Mouse (Mus musculus) right cerebral cortex, adult 18-20 months (tissue): Measurements from ENCODE around the gene Oxct2a.
A peak's percentile ranks its signal among the peaks of the same experiment; 100 is the strongest.
"Not testable (repeated sequence)": the region's sequence is repeated elsewhere in the genome, so short reads cannot be mapped to it uniquely, and the experiment has no call there.

Experiments
- DNase-seq: peaks from one replicate; pipeline ENCODE4 v3.0.0; 2022; ENCODE audit warnings: mixed read lengths

Gene Oxct2a

DNA sequence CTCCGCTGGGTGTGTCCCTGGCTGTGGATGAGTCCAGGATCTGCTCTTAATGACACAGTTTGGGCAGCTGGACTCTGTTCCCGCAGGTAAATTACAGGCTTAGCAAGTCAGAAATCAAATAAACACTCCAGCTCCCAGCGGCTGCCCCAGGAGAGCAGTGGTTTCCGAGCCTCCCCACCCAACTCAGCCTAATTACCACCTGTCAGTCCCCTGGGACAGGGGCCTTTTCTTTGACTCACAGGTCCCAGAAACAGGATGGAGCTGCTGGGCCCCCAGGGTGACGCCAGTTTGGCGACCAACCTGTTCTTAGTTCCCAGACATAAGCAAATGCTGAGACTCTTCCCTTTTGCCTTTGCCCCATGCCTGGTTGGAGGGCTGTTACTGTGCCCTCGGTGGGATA is 11.6 kb downstream of the Oxct2a start:
- DNase-seq: no peak

DNA sequence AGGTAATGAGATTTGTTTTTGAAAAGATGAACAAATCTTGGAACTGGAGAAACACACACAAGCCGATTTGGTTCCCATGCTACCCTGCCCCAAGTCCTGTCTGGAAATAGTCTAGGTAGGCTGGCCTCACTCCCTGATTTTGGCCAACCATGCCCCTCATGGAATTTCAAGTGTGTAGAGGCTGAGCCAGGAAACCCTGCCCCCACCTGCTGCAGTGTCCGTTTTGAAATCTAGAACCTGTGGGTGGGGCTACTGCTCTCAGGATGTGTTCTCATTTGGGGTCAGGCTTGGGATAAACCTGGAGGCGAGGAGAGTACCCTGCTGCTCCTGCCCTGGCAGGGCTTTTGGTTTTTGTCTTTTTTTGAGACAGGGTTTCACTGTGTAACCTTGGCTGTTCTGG is 15.1 kb downstream of the Oxct2a start:
- DNase-seq: no peak

DNA sequence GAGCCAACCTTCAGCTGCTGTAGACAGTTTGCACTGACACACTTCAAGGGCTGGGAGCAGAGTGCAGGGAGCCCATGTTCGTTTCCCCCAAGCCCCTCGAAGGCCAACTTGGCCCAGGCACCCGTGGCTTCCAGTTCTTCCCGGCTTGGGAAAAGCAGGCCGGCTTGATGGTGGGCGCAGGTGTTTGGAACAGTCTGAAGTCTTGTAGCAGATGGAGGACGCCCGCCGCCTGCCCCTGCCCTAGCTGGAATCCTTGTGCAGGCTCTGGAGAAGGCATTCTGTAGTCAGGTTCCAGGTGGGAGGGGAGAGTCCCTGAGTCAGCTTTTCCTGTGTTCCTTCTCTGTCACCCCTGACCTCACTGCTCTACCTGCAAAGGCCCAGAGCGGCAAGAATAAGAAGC is 16.4 kb downstream of the Oxct2a start:
- DNase-seq: peak; percentile 52

DNA sequence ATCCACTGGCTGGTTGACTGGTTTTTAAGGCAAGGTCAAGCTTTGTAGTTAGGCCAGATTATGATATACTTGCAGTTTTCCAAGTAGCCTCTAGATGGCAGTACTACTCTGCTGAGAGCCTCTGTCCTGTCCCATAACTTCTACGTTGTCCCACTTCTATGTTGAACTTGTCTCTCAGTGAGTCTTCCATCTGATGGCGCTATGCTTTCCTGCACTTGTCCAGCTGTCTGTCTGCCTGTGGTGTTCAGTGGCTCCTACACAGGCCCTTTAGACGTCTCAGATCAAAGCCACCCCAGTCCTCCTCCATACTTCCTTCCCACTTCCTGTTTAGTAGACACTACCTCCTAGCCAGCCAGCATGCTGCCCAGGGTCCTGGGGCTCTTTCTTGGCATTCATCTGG is 17.6 kb downstream of the Oxct2a start:
- DNase-seq: peak; percentile 28

DNA sequence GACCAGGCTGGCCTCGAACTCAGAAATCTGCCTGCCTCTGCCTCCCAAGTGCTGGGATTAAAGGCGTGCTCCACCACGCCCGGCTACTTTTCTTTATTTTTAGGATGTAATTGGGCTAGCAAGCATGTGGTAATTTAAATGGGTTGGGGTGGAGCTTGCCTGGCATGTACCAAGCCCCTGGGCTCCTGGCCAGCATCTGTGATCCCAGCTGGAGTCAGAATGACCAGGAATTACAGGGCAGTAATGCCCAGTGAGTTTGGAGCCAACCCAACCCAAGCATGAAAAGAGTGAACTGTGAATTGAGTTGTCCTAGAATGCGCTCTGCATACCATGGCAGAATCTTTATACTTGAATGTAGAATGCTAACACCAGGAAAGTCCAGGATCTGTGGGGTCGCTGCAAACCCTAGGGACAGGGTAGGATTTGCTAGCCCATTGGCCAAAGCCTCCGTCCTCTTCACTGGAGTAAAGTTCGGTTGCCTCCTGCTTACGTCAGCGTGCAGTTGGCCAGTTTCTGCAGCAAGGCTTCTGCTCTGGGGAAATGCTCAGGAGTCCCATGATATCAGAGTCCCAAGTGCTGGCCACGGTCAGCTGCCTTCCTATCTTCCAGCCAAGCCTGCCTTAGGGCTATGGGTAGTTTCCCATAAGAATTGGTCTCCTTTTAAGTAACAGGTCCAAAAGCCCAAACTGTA is 24.3 kb downstream of the Oxct2a start:
- DNase-seq: no peak

DNA sequence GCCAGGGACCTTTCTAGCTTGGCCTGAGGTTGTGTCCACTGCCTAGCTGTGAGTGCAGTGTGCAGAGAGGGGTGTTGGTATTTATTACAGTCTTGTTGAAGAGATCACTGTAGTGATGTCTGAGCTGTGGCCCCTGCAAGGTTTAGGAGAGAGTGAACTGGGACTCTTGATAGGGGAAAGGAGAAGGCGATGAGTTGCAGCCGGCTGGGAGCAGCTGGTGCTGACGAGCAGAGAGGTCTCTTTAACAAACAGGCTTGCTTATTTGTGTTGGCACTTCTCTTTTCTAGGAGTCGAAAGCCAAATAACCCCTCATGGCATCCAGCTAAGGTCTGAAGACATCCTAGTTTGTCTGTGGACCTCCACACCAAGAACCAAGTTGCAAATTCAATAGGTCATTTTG is 25.2 kb downstream of the Oxct2a start:
- no peak for DNase-seq

DNA sequence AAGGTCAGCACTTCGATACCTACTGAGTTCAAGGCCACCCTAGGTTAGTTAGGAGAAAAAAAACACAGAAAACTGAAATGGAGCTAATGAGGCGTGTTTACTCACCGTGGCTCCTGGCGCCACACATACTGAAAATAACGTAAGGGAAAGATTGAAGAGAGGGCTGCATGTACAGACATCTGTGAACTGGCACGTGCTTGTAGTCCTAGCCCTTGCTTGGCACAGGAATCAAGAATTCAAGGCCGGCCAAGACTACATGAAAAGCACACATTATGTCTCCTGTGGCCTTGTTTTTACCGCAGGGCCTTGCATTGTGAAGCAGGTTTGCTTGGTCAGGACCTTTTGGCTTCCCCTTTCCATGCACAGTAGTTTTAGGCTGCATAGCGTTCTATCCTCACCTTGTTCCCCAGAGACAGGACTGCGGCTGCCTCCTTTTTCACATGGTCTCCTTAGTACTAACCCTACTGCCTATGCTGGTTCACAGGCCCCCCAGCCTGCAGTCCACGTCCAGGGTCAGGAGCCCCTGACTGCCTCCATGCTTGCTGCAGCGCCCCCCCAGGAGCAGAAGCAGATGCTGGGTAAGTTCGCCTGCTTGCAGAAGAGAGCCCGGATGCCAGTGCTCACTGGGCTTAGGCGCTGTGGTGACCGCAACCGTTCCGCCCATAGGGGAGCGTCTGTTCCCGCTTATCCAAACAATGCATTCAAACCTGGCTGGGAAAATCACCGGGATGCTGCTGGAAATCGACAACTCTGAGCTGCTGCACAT is 26.1 kb downstream of the Oxct2a start:
- DNase-seq: no peak

DNA sequence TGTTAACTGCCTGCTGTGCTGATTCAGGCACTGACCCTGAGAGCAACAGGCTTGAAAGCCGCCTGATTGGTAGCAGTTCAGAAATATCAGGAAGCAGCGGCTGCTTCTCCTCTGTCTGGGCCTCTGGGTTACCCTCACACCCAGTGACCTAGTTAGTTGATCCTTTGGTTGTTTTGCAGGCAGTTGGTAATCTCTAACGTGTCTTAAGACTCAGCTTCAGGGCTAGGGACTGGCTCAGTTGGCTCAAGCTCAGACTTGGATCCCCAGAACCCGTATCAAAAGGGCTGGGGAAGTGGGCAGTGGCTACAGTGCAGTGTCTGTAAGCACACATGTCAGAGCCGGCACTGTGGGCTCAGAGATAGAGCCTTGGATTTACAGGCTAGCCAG is 27.3 kb downstream of the Oxct2a start:
- no peak for DNase-seq

DNA sequence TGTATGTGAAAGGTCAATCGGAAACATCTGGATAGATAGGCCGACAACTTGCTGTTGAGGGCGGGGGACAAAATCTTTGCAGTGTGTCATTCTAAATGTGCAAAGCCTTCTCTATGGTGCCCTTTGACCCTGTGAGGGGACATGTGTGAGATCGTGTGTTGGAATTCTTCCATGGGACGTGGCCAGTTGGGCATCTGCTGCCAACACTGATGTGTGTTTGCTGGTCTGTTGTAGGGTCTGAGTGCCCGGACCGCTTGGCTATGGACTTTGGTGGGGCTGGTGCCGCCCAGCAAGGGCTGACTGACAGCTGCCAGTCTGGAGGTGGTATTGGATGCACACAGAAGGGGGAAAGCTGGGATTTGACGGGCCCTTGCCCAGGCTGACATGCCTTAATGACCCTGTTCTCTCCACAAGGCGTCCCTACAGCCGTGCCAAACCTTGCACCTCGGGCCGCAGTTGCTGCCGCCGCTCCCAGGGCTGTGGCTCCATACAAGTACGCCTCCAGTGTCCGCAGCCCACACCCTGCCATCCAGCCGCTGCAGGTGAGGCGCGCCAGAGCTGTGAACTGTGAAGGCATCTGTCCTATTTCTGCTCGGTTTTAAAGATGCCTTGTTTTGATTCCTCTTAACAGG is 27.8 kb downstream of the Oxct2a start:
- no peak for DNase-seq

DNA sequence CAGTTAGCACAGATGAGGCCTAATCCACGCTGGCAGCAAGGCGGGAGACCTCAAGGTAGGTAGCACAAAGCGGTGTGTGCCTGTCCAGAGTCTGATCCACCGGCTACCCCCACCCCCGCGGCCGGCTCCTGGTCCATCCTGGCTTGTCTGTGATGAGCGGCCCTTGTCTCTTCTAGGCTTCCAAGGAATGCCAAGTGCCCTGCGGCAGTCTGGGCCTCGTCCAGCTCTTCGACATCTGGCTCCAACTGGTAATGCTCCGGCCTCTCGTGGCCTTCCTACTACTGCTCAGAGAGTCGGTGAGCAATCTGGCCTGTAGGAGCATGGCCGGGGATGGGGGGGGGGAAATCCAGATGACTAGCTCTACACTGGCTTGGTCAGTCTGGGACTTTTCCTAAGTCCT is 28.4 kb downstream of the Oxct2a start:
- DNase-seq: not testable (repeated sequence)

DNA sequence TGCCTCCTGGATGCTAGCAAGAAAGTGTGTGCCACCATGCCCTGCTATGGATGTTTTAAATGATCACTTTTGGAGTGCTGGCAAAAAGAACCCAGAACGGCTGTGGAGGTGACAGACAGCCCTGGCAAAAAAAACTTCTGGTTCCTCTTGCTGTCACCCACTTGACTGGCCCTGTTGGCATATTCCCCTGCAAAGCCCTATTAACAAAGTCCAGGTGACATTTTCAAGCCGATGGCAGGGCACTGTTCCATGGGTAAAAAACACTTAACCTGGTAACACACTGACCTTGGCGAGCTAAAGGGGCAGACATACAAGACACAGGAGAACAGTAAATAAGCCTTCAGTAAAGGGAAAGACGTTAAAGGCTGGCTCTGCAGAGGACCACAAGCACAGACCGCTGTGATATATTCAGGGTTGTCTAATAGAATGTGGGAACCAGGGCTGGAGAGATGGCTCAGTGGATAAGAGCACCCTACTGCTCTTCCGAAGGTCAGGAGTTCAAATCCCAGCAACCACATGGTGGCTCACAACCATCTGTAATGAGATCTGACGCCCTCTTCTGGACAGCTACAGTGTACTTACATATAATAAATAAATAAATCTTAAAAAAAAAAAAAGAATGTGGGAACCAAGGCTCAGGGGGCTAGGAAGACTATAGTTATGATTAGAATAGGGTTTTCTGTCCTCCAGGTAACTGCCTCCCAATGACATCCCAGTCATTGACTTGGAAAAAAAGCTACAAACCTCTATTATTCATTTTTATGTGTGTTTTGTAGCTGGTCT is 29.6 kb downstream of the Oxct2a start:
- DNase-seq: no peak

DNA sequence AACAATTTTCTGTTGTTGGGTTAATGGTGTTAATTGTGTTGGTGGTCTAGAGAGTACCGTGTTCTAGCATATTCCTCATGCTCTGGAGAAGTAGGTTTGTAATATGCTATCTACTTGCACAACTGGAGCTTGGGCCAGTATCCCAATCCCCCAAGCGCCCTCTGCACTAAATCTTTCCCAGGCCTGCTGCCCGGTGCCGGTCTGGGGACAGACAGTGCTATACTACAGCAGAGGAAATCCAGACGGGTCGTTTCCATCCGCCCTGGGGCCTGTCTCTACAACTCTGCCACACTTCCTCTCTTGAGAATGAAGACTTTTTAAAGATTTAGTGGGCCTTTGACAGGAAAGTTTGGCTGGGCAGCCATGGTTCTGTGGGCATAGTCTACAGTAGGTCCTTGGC is 30.4 kb downstream of the Oxct2a start:
- DNase-seq: no peak

DNA sequence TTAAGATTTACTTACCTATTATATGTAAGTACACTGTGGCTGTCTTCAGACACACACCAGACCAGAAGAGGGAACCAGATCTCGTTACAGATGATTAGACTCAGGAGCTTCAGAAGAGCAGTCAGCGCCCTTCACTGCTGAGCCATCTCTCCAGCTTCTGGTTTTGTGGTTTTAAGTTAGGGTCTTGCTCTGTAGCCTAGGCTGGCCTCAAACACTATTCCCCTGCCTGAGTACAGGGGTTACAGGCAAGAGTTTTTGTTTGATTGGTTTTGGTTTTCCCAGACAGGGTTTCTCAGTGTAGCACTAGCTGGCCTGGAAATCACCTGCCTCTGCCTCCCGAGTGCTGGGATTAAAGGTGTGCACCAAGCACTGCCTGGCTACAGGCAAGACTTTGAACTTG is 31.0 kb downstream of the Oxct2a start:
- no peak for DNase-seq

DNA sequence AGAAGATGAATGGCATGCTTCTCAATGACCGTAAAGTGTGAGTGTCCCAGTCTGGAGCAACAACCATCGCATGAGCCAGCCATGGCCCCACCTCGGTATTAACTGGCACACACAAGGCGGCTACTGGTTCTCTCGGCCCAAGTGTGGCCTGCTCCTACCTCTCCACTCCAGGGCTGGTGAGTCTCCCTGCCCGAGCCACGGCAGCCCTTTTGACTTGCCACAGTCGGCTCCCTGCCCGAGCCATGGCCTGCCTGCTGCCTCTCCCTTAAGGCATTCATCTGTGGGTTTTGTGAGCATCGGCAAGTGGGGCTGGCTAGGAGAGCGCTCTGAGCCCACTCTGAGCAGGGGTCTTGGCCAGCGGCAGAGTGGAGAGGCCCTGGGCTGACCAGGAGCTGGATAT is 34.4 kb downstream of the Oxct2a start:
- DNase-seq: no peak

DNA sequence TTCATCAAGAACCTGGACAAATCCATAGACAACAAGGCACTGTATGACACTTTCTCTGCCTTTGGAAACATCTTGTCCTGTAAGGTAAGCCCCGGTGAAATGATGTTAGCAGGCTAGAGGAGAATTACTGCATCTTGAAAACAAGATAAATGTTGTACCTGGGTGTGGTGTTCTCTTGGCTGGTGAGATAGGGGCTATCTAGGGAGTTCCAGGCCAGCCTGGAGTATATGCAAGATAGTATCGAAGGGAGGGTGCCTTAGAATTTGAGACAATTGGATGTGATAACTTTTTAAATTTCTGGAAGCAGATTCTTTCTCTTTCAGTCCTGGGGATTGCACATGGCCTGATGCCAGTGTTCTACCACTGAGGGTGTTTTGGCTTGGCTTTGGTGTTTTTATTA is 36.6 kb downstream of the Oxct2a start:
- no peak for DNase-seq

DNA sequence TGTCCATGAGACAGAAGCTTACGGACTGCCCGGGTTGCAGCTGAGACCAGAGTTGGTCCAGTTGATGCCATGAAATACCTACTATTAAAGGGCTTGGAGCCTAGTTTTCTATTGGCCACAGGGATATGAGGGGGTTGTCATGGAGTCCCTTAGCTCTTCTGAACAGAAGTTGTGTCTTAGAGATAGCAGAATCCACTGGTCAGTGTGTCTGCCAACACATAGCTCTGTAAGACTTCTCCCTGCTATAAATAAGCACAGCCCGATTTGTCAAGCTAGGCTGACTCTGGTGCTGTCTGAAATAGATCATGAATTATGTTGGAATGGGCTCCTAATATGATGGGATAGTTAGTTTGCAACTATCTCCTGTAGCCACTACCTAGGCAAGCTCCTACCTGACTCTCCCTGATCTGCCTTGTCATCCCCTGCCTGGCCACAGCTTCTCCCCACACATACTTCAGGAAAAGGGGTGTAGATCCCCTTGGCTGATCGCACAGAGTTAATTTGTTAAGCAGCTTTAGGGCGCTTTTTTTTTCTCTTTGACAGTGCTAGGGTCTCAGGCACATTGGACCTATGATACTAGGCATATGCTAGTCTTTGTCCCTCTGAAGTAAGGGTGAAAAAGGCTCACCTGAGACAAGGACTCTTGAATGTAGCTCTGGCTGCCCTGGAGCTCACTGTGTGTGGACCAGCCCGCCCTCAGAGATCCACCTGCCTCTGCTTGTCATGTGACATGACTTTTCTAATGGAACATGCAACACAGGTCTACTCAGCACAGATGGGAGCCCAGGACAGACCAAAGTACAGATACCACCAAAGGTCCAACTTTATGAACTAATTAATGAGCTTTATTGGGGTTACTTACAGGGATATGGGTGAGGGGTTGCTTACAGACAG is 38.5 kb downstream of the Oxct2a start:
- DNase-seq: no peak

DNA sequence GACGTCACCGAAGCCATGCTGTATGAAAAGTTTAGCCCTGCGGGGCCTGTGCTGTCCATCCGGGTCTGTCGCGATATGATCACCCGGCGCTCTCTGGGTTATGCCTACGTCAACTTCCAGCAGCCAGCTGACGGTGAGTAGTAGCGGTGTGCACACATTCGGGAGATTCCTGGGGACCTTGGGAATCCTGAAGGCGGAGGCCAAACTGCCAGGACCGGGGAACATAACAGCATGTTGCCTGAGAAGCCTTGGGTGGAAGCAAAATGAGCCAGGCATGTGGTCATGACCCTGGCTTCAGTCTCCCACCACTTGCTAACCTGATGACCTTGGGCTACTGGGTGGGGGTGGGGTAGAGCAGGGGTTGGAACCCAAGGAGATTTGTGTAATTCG is 39.8 kb downstream of the Oxct2a start:
- DNase-seq: not testable (repeated sequence)

DNA sequence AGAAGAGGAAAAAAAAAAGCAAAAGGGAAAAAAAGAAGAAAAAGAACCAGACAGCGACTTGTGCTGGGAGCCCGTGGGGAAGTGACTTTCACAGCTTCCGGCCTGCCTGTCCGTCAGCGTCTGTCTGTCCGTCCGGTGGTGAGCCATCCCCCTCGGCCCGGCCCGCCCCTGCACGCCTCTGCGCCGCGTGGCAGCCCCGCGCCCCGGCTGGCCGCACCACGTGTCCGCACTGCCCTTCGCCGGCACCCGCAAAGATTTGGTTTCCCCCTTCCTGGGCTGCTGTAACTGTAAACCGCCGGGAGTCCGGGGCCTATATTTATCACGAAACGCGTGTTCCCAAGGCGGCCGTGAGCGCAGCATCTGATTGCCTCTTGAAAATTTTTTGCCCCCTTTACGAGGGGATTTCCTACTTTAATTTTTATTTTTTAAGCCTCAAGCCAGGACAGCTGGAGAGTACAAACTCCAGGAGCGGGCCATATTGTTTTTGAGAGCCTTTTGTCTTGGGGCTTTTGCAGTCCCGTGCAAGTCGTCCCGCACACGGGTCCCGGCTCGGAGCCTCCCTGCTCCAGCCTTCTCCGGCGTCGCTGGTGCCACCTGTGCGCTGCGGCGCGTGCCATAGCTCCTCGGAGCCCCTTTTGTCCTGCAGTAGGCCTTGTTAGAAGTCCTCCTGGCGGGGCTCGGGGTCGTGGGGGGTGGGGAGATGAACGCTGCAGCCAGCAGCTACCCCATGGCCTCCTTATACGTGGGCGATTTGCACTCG is 40.3 kb downstream of the Oxct2a start:
- peak; percentile 29 for DNase-seq

DNA sequence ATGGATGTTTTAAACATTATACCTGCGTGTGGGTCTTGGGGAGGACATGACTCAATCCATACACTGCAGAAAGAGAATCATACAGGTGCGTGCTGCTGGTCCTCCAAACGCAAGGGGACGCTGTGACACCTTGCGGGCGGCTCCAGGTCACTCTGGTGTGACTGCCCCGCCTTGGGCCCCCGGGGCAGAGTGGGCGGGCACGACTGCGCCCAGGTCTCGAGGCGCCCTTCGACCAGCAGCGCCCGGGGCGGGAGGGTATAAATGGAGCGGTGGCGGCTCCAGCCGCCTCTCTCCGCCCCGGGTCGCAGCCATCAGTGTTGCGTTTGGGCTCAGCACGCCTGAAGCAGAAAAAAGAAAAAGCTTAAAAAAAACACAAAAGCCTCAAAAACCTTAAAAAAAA is 40.9 kb downstream of the Oxct2a start:
- peak; percentile 90 for DNase-seq

DNA sequence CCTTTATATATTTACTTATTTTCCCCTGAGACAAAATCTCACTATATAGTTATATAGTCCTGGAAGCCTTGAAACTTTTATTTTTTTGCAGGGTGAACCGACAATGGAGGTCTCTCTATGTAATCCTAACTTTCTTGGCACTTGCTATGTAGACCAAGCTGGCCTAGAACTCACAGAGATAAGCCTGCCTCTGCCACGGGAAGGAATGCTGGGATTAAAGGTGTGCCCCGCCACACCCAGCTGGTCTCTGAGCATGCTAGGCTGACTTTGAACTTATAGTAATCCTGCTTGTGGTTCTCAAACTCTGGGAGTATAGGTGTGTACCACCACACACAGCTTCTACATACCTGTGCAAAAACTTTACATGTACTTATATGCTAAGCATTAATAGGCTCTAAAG is 43.3 kb downstream of the Oxct2a start:
- no peak for DNase-seq
